Mouse (Mus musculus): ENCODE measurements around the gene Slc35e3. TPM values are rescaled to one million over a fixed set of nuclear protein-coding genes. Genes with fewer than 3 reads are reported as not detected.

Slc35e3 gene
- polyA plus RNA-seq, 1 experiment from 2014 or later: 29.0 TPM

DNA sequence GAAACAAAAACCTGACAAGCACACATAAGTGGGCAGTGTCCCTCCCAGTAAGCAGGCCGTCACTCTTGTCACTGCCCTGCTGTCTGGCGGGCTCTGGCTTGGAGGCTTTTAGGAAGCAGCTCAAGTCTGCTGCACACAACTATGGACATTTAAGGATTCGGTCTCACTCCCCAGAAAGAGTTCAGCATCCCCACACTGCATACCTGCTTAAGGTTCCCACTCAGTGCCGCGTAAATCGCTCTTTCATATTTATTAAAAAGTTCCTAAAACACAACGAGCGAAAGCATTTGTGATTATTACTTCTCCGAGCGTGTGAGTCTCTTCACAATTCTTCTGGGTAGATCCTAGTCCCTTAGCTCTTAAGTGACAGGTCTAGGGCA, 25.0 kb upstream of the Slc35e3 start:
- Histone ChIP-seq H3K27me3 (replicated peaks; ENCODE audit: control insufficient read depth, insufficient read depth, low read length) (no peaks in the 10 kb centered on the region), H3K9ac (replicated peaks; ENCODE audit: low read depth, low read length) (no peak overlapping the region), H3K4me1 (replicated peaks; ENCODE audit: control insufficient read depth, insufficient read depth, low read length) (no peaks in the 10 kb centered on the region), H3K27ac (ENCODE audit: low read length) (no peak overlapping the region), H3K9me3 (ENCODE audit: control insufficient read depth, low read length) (no peaks in the 10 kb centered on the region), H3K4me2 (ENCODE audit: low read length) (no peak overlapping the region), H3K4me3 (replicated peaks; ENCODE audit: low read length) (no peak overlapping the region), H3K36me3 (ENCODE audit: control insufficient read depth, insufficient read depth) (peaks cover 45% of the 10 kb centered on the region)
- no peak for ATAC-seq
- WGBS: 93% methylated on average over 10 of the region's 10 CpGs

- Histone ChIP-seq H3K27ac (ENCODE audit: low read length) (no peak overlapping the region), H3K4me1 (replicated peaks; ENCODE audit: control insufficient read depth, insufficient read depth, low read length) (no peaks in the 10 kb centered on the region), H3K27me3 (replicated peaks; ENCODE audit: control insufficient read depth, insufficient read depth, low read length) (no peaks in the 10 kb centered on the region), H3K4me2 (ENCODE audit: low read length) (no peak overlapping the region), H3K4me3 (replicated peaks; ENCODE audit: low read length) (no peak overlapping the region), H3K36me3 (ENCODE audit: control insufficient read depth, insufficient read depth) (peaks cover 46% of the 10 kb centered on the region), H3K9ac (replicated peaks; ENCODE audit: low read depth, low read length) (no peak overlapping the region), H3K9me3 (ENCODE audit: control insufficient read depth, low read length) (no peaks in the 10 kb centered on the region)
- no peak for ATAC-seq
- 95% methylated on average over 18 of the region's 18 CpGs for WGBS
Observed at GRCm38 (mm10) chr10:117770286-117771130, 24.3 kb upstream of the Slc35e3 start.

- Histone ChIP-seq H3K27me3 (replicated peaks; ENCODE audit: control insufficient read depth, insufficient read depth, low read length) (no peaks in the 10 kb centered on the region), H3K4me2 (ENCODE audit: low read length) (no peak overlapping the region), H3K27ac (ENCODE audit: low read length) (no peak overlapping the region), H3K4me3 (replicated peaks; ENCODE audit: low read length) (no peak overlapping the region), H3K9ac (replicated peaks; ENCODE audit: low read depth, low read length) (no peak overlapping the region), H3K9me3 (ENCODE audit: control insufficient read depth, low read length) (no peaks in the 10 kb centered on the region), H3K36me3 (ENCODE audit: control insufficient read depth, insufficient read depth) (peaks cover 48% of the 10 kb centered on the region), H3K4me1 (replicated peaks; ENCODE audit: control insufficient read depth, insufficient read depth, low read length) (no peaks in the 10 kb centered on the region)
- no peak for ATAC-seq
- WGBS: 94% methylated on average over 9 of the region's 9 CpGs
Observed at GRCm38 (mm10) chr10:117769541-117770285, 23.5 kb upstream of the Slc35e3 start.

GRCm38 (mm10) chr10:117768141-117768440, 21.9 kb upstream of the Slc35e3 start:
- Histone ChIP-seq H3K27me3 (replicated peaks; ENCODE audit: control insufficient read depth, insufficient read depth, low read length) (no peaks in the 10 kb centered on the region), H3K9ac (replicated peaks; ENCODE audit: low read depth, low read length) (no peak overlapping the region), H3K9me3 (ENCODE audit: control insufficient read depth, low read length) (no peaks in the 10 kb centered on the region), H3K4me1 (replicated peaks; ENCODE audit: control insufficient read depth, insufficient read depth, low read length) (no peaks in the 10 kb centered on the region), H3K36me3 (ENCODE audit: control insufficient read depth, insufficient read depth) (peaks cover 49% of the 10 kb centered on the region), H3K4me3 (replicated peaks; ENCODE audit: low read length) (no peak overlapping the region), H3K27ac (ENCODE audit: low read length) (no peak overlapping the region), H3K4me2 (ENCODE audit: low read length) (no peak overlapping the region)
- no peak for ATAC-seq
- WGBS: 68% methylated on average over 7 of the region's 7 CpGs

DNA sequence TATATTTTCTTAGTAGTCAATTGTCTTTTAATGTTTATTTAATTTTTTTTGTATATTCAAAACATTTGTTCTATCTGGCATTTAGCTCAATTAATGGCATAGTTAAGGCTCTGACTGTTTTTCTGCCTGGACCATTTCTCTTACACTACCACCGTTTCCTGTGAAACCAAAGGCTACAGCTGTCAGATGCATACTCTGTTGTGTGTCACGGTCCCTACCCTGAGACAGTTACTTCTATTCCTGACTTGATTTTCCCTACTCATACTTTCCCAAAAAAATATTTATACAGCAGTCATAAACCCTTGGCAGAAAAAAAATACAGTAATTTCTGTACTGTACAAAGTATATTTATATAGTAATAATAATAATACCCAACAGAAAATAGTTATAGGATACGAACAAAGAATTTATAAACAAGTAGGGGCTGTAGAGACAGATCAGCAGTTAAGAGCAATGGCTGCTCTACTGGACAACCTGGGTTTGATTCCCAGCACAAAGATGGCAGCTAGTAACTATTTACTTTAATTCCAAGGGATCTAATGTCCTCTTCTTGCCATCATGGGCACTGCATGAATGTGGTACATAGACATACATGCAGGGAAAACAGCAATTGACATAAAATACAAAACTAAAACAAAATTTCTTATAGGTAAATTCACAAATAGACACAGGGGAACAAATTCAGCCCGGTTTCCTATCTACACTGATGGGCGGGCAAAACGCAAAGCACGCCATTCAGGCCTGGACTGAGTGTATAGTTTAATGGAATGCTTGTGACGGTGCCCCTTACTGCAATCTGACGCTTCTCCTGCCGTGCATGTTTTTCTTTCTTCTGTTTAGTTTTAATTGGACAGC, 21.3 kb upstream of the Slc35e3 start:
- Histone ChIP-seq H3K27ac (ENCODE audit: low read length) (no peak overlapping the region), H3K36me3 (ENCODE audit: control insufficient read depth, insufficient read depth) (peaks cover 47% of the 10 kb centered on the region), H3K9me3 (ENCODE audit: control insufficient read depth, low read length) (no peaks in the 10 kb centered on the region), H3K4me1 (replicated peaks; ENCODE audit: control insufficient read depth, insufficient read depth, low read length) (no peaks in the 10 kb centered on the region), H3K4me2 (ENCODE audit: low read length) (no peak overlapping the region), H3K9ac (replicated peaks; ENCODE audit: low read depth, low read length) (no peak overlapping the region), H3K4me3 (replicated peaks; ENCODE audit: low read length) (no peak overlapping the region), H3K27me3 (replicated peaks; ENCODE audit: control insufficient read depth, insufficient read depth, low read length) (no peaks in the 10 kb centered on the region)
- ATAC-seq: no peak
- WGBS: 76% methylated on average over 10 of the region's 10 CpGs

DNA sequence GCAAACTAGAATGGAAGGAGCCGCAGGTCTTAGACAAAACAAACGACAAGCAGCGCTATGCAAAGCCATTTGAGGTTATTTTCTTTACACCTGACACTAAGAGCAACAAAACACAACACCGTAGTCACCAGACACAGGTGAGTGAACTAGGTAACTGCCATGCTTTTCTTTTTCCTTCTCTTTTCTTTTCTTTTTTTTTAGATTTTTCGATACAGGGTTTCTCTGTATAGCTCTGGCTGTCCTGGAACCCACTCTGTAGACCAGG, 20.7 kb upstream of the Slc35e3 start:
- Histone ChIP-seq H3K27ac (ENCODE audit: low read length) (no peak overlapping the region), H3K4me3 (replicated peaks; ENCODE audit: low read length) (no peak overlapping the region), H3K36me3 (ENCODE audit: control insufficient read depth, insufficient read depth) (peaks cover 46% of the 10 kb centered on the region), H3K9ac (replicated peaks; ENCODE audit: low read depth, low read length) (no peak overlapping the region), H3K9me3 (ENCODE audit: control insufficient read depth, low read length) (no peaks in the 10 kb centered on the region), H3K4me2 (ENCODE audit: low read length) (no peak overlapping the region), H3K4me1 (replicated peaks; ENCODE audit: control insufficient read depth, insufficient read depth, low read length) (no peaks in the 10 kb centered on the region), H3K27me3 (replicated peaks; ENCODE audit: control insufficient read depth, insufficient read depth, low read length) (no peaks in the 10 kb centered on the region)
- no peak for ATAC-seq
- WGBS: 94% methylated on average over 5 of the region's 5 CpGs

DNA sequence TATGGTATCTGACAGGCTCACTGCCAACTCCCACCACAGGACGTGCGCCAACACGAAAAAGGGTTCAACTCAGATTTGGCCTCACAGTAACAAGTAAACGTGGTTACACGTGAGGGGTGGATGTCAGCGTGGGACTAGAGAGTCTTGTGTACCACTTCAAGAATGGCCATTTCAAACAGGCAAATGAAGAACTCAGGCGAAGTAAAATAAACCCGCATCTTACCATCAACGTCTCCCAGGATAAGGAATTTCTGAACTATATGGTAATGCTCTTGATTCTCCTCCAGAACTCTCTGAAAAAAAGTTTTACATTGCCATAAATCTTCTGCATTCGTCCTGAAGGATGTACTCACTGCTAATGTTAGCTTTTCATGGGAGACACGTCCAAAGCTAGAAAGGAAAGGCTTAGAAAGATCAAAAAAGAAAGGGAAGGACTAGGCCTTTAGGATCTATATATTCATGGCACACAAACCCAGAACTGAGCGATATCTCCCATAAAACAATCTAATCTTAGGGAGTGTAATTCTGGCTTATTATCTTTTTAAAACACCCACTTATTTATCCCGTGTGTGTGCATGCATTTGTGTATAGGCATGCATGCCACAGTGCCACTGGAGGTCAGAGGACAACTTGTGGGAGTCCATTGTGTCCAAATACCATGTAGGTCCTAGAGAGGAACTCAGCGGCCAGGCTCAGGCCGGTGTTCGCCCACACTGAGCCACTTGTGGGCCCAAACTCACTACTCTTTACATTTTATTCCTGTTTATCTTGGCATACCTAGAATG, 20.1 kb upstream of the Slc35e3 start:
- Histone ChIP-seq H3K4me1 (replicated peaks; ENCODE audit: control insufficient read depth, insufficient read depth, low read length) (no peaks in the 10 kb centered on the region), H3K4me3 (replicated peaks; ENCODE audit: low read length) (no peak overlapping the region), H3K27ac (ENCODE audit: low read length) (no peak overlapping the region), H3K27me3 (replicated peaks; ENCODE audit: control insufficient read depth, insufficient read depth, low read length) (no peaks in the 10 kb centered on the region), H3K4me2 (ENCODE audit: low read length) (no peak overlapping the region), H3K36me3 (ENCODE audit: control insufficient read depth, insufficient read depth) (peaks cover 46% of the 10 kb centered on the region), H3K9ac (replicated peaks; ENCODE audit: low read depth, low read length) (no peak overlapping the region), H3K9me3 (ENCODE audit: control insufficient read depth, low read length) (no peaks in the 10 kb centered on the region)
- no peak for ATAC-seq
- 92% methylated on average over 16 of the region's 16 CpGs for WGBS

DNA sequence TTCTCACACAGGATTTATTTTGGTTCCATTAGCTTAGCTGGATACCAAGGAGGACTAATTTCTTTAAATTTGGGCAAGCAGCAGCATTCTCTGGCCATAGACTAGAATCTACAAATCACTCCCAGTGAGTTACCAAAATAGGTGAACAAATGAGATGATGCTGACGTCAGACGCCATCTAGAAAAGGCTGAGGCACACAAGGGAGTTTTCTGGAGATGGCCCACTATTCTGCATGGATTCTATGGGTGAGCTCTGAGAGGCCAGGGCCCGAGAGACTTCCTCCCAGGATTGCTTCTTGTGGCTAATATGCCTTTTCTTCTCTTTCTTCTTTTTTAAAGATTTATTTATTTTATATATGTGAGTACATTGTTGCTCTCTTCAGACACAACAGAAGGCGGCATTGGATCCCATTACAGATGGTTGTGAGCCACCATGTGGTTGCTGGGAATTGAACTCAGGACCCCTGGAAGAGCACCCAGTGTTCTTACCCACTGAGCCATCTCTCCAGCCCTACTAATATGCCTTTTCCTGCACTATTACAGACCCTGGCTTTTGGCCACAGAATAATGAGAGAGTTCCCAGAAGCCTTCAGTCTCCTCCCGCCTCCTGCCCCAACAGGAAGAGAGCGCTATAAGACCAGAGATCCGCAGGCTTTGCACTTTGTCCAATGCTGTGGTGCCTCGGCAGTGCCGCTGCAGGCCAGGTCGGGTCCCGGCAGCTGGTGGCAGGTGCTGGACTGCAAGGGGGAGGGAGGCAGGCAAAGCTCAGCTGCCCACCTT, 19.1 kb upstream of the Slc35e3 start:
- no peak overlapping the region for H3K9ac ChIP-seq (replicated peaks; ENCODE audit: low read depth, low read length)
- no peaks in the 10 kb centered on the region for H3K9me3 ChIP-seq (ENCODE audit: control insufficient read depth, low read length)
- WGBS: 91% methylated on average over 11 of the region's 11 CpGs
- H3K4me2 ChIP-seq (ENCODE audit: low read length): no peak overlapping the region
- ATAC-seq: no peak
- H3K27ac ChIP-seq (ENCODE audit: low read length): no peak overlapping the region
- peaks cover 46% of the 10 kb centered on the region for H3K36me3 ChIP-seq (ENCODE audit: control insufficient read depth, insufficient read depth)
- H3K4me1 ChIP-seq (replicated peaks; ENCODE audit: control insufficient read depth, insufficient read depth, low read length): no peaks in the 10 kb centered on the region
- H3K4me3 ChIP-seq (replicated peaks; ENCODE audit: low read length): no peak overlapping the region
- H3K27me3 ChIP-seq (replicated peaks; ENCODE audit: control insufficient read depth, insufficient read depth, low read length): no peaks in the 10 kb centered on the region
